27 mouse cellular contexts compared by ENCODE assay signal in the genomic region with DNA sequence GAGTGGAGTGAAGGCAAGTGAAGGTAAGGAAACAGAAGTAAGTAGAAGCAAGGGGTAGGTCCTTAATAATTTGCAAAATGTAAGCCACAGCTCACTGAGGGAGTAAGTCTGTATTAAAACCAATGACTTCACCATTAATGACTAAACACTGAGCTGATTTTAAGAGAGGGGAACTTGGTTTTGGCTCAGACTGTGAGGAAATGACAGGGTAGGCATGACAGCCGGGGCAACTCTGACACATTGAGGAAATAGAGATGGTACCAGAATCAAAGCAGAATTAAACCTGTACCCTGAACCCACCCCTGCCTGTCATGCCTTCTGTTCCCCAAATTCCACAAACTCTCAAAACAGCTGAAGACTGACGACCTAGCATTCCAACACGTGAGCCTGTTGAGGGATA. TPM values are rescaled to one million over a fixed set of nuclear protein-coding genes. Genes with fewer than 3 reads are reported as not detected.
A peak's percentile ranks its signal among the peaks of the same experiment; 100 is the strongest.
DNase-seq lines count a peak whose midpoint lies in the region; ATAC-seq and TF ChIP-seq lines count a peak whose summit lies in the region.
"Had no signal": no experiment of that assay in that cellular context is flagged by ENCODE, and none has a peak within 500 bp of the region (broad histone marks: within the 10 kb centered on the region; RNA-seq: fewer than 3 reads in every experiment).

No protein-coding gene starts in this region.

- H3K27ac ChIP-seq in heart, embryonic 10.5 days = no peak overlapping the region
- H3K27ac ChIP-seq in macrophage = peak overlapping the region; percentile 86
- H3K27ac ChIP-seq: forebrain, embryonic 10.5 days; forebrain, embryonic 13.5 days; gastrocnemius, adult 2 months; heart, embryonic 15.5 days; hindbrain, embryonic 14.5 days; hindbrain, postnatal 0 days had no signal

- H3K79me2 ChIP-seq in macrophage (ENCODE audit: inconsistent target) (no peaks in the 10 kb centered on the region), myocyte (ENCODE audit: control insufficient read depth, insufficient read depth) (no peaks in the 10 kb centered on the region)

- TF ChIP-seq POLR2A in myocyte (IDR thresholded peaks at IDR 0.05; ENCODE audit: insufficient read length, low read depth) = no peak

- H3K4me3 ChIP-seq in heart, embryonic 10.5 days = no peak overlapping the region
- H3K4me3 ChIP-seq in macrophage (ENCODE audit: inconsistent target) (no peak overlapping the region), myocyte (no peak overlapping the region)
- H3K4me3 ChIP-seq: forebrain, embryonic 10.5 days; forebrain, embryonic 13.5 days; gastrocnemius, adult 2 months; heart, embryonic 12.5 days; heart, embryonic 15.5 days had no signal

- H3K9me3 ChIP-seq in heart, embryonic 10.5 days = no peaks in the 10 kb centered on the region
- H3K9me3 ChIP-seq: forebrain, embryonic 10.5 days; forebrain, embryonic 13.5 days; heart, embryonic 12.5 days; heart, embryonic 15.5 days had no signal

- no peaks in the 10 kb centered on the region for H3K4me1 ChIP-seq in heart, embryonic 10.5 days
- H3K4me1 ChIP-seq: forebrain, embryonic 10.5 days; forebrain, embryonic 13.5 days; heart, embryonic 15.5 days had no signal

- peak; percentile 65 for ATAC-seq in common myeloid progenitor, adult 5-6 weeks (replicated peaks; ENCODE audit: low read depth, poor library complexity, severe bottlenecking)
- ATAC-seq: activated CD4-positive, CD25-positive, alpha-beta regulatory T cell, adult 4 months; forebrain, embryonic 13.5 days; forebrain, embryonic 16.5 days; hindbrain, postnatal 0 days; inflammation-experienced regulatory T-cells, adult 6 months had no signal

- peak; percentile 91 for DNase-seq in heart, adult 11 months
- no peak for DNase-seq in heart, embryonic 10.5 days (ENCODE audit: low spot score)
- no peak for DNase-seq in layer of hippocampus, adult 9-11 months
- no peak for DNase-seq in cerebellum, adult 8-10 months
- DNase-seq in right cerebral cortex, adult 2 months (ENCODE audit: low spot score in 2 of 2) = no peak
- DNase-seq: adrenal gland, adult 8-10 months; adrenal gland, postnatal 25 days; cerebellum, adult 11 months; cerebellum, adult 2 months; cerebellum, postnatal 10 days; cerebellum, postnatal 36 days; gastrocnemius, adult 2 months; gastrocnemius, postnatal 25 days; heart, postnatal 10 days; heart, postnatal 36 days had no signal

- WGBS in heart, embryonic 10.5 days = 57% methylated on average over 3 of the region's 3 CpGs
- WGBS in macrophage (ENCODE audit: missing documents) = 27% methylated on average over 3 of the region's 3 CpGs

- H3K4me2 ChIP-seq in myocyte (ENCODE audit: low read depth) = peak overlapping the region; percentile 14
- H3K4me2 ChIP-seq: forebrain, embryonic 13.5 days; heart, embryonic 12.5 days; heart, embryonic 15.5 days; hindbrain, embryonic 14.5 days had no signal

- H3K27me3 ChIP-seq in heart, embryonic 10.5 days (ENCODE audit: insufficient read depth, poor library complexity, severe bottlenecking) = no peaks in the 10 kb centered on the region
- H3K27me3 ChIP-seq in myocyte (ENCODE audit: control insufficient read depth, insufficient read depth, insufficient read length) = no peaks in the 10 kb centered on the region
- H3K27me3 ChIP-seq: forebrain, embryonic 13.5 days; heart, embryonic 12.5 days; heart, embryonic 15.5 days had no signal

- H3ac ChIP-seq in myocyte (ENCODE audit: control insufficient read depth, insufficient read length) = no peak overlapping the region

- no peaks in the 10 kb centered on the region for H3K36me3 ChIP-seq in heart, embryonic 10.5 days
- H3K36me3 ChIP-seq in macrophage (ENCODE audit: inconsistent target) (no peaks in the 10 kb centered on the region), myocyte (ENCODE audit: control insufficient read depth, insufficient read depth) (no peaks in the 10 kb centered on the region)
- H3K36me3 ChIP-seq: forebrain, embryonic 10.5 days; heart, embryonic 12.5 days; heart, embryonic 15.5 days had no signal

TF ChIP-seq in myocyte, 11 proteins besides CTCF, POLR2A, EP300 and RAD21:
- TF ChIP-seq MYOG (IDR thresholded peaks at IDR 0.05; ENCODE audit: control insufficient read depth in 1 of 3, insufficient read depth in 1 of 3, insufficient read length in 2 of 3, low read depth in 2 of 3) (no peak), POLR2AphosphoS2 (IDR thresholded peaks at IDR 0.05; ENCODE audit: insufficient read length, low read depth) (no peak), TCF3 (IDR thresholded peaks at IDR 0.05; ENCODE audit: insufficient read length, low read depth) (no peak), REST (IDR thresholded peaks at IDR 0.05; ENCODE audit: insufficient read depth, insufficient read length) (no peak), CEBPB (IDR thresholded peaks at IDR 0.05; ENCODE audit: insufficient read depth, poor library complexity, severe bottlenecking) (no peak), USF1 (IDR thresholded peaks at IDR 0.05; ENCODE audit: low read depth) (no peak), TCF12 (IDR thresholded peaks at IDR 0.05; ENCODE audit: insufficient read depth, poor library complexity, severe bottlenecking) (no peak), MAX (IDR thresholded peaks at IDR 0.05; ENCODE audit: low read depth) (no peak), MYOD1 (IDR thresholded peaks at IDR 0.05; ENCODE audit: control insufficient read depth in 1 of 3, insufficient read length in 2 of 3, low read depth in 2 of 3) (no peak), E2F4 (IDR thresholded peaks at IDR 0.05; ENCODE audit: insufficient read depth) (no peak), SRF (IDR thresholded peaks at IDR 0.05; ENCODE audit: control insufficient read depth, insufficient read length, low read depth) (no peak)
TF ChIP-seq in myocyte: peak in this region for 0.

RNA-seq across cellular contexts. Expression of gene Slc39a10, which starts 18.9 kb away (rescaled TPM):
- polyA plus RNA-seq in heart, embryonic 10.5 days (2016; fragmentation: Nextera tagmentation; extraction: Ambion mirVana) = 47.5 and 51.3 TPM in 2 replicates
- total RNA-seq in common myeloid progenitor, adult 5-6 weeks (2017) = 31.7 and 36.0 TPM in 2 replicates
- total RNA-seq in macrophage (2018; cell fraction: chromatin; rRNA removed) = 10 to 100 TPM in 10 of 26 experiments, 1 to 10 TPM in 16; 2.8 to 20.4 (median 8.8) TPM
- total RNA-seq in macrophage (2018; cell fraction: cytosol; rRNA removed) = 10 to 100 TPM; 11.8 to 29.9 (median 17.4) TPM
- total RNA-seq in macrophage (2018; cell fraction: nucleus; rRNA removed) = 10 to 100 TPM in 23 of 26 experiments, 1 to 10 TPM in 3; 7.8 to 32.9 (median 16.2) TPM
- 20.8 to 30.0 TPM (median 20.8 TPM) in 3 replicates for polyA plus RNA-seq in macrophage (2018)
- polyA plus RNA-seq in myocyte (2012; fragmentation: generic; extraction: Trizol) = 2.3 TPM
